Mouse (Mus musculus) cortical plate, adult 2 months (tissue): ENCODE data around the gene Rfx6.

Experiments used
- CTCF ChIP-seq: fragments of 200-500 bp; IDR thresholded peaks from 2 replicates; pipeline ENCODE4 v1.5.1; 2011; ENCODE audit warnings: mild to moderate bottlenecking, control low read depth, low read length; ENCODE audit not compliant: insufficient read depth; ENCODE audit errors: extremely low read depth
- POLR2A ChIP-seq: fragments of 200-500 bp; IDR thresholded peaks from 2 replicates; pipeline ENCODE4 v1.6.1; 2011; ENCODE audit warnings: mild to moderate bottlenecking, low read length, control low read depth; ENCODE audit not compliant: insufficient read depth; ENCODE audit errors: extremely low read depth

GRCm38 (mm10) chr10:51631411-51632136 lies 46.0 kb upstream of the Rfx6 start, which contains the start of gene Gprc6a:
- TF ChIP-seq POLR2A: no peak
- TF ChIP-seq CTCF: no peak
